Comparison of ENCODE assay signal across 1 mouse cellular context in genomic region chr15:89498049-89498960, GRCm38 (mm10).
A peak's percentile ranks its signal among the peaks of the same experiment; 100 is the strongest.
TF ChIP-seq lines count a peak whose summit lies in the region.

No protein-coding gene starts in this region.

TF ChIP-seq in MEL, 35 proteins besides CTCF, POLR2A, EP300 and RAD21 (continued from another document):
- TF ChIP-seq BHLHE40 (IDR thresholded peaks at IDR 0.05; ENCODE audit: borderline replicate concordance, low read depth, low read length) (no peak; the same call in 1 of the 2 replicates), SMC3 (IDR thresholded peaks at IDR 0.05; ENCODE audit: low read depth, low read length) (no peak), RCOR1 (IDR thresholded peaks at IDR 0.05; ENCODE audit: low read depth, low read length) (peak; percentile 7; the same call in 1 of the 2 replicates), TAL1 (IDR thresholded peaks at IDR 0.05; ENCODE audit: low read length) (no peak), MAX (IDR thresholded peaks at IDR 0.05; ENCODE audit: low read length) (peak; percentile 33; the same call in 1 of the 2 replicates), ZNF384 (IDR thresholded peaks at IDR 0.05; ENCODE audit: low read depth, low read length) (no peak), POLR2AphosphoS2 (IDR thresholded peaks at IDR 0.05; ENCODE audit: low read length) (no peak), GATA1 (IDR thresholded peaks at IDR 0.05; ENCODE audit: low read depth, low read length) (no peak), MXI1 (IDR thresholded peaks at IDR 0.05; ENCODE audit: low read depth, low read length) (peak; percentile 73), MYB (IDR thresholded peaks at IDR 0.05; ENCODE audit: low read depth, low read length) (no peak)
